Mouse (Mus musculus) heart, adult 2 months (tissue): Measurements from ENCODE around the gene Yipf1.

Experiments used
- CTCF ChIP-seq: fragments of 200-600 bp; IDR thresholded peaks from 2 replicates; pipeline ENCODE4 v1.8.1; 2022; ENCODE audit warnings: antibody characterized with exemption, mild to moderate bottlenecking, moderate library complexity
- EP300 ChIP-seq: fragments of 200-500 bp; IDR thresholded peaks from 2 replicates; pipeline ENCODE4 v1.6.1; 2011; ENCODE audit warnings: low read depth, low read length, control low read depth; ENCODE audit not compliant: insufficient read depth

- TF ChIP-seq CTCF (no peak), EP300 (no peak)
These were observed 40.5 kb upstream of the Yipf1 start for GRCm38 (mm10) chr4:107273683-107274082.
